Mouse (Mus musculus): ENCODE results near the gene Man2b1. TPM values are rescaled to one million over a fixed set of nuclear protein-coding genes. Genes with fewer than 3 reads are reported as not detected.

Gene Man2b1
- total RNA-seq (2015) (86.9 and 95.2 TPM in 2 replicates), total RNA-seq (2017) (60.2 and 69.6 TPM in 2 replicates)

GRCm38 (mm10) chr8:85083108-85083813 lies at the start of gene Man2b1:
Man2b1 (plus strand) TSS chr8:85083270.
- ATAC-seq (replicated peaks; ENCODE audit: poor library complexity), result peak; percentile 67

GRCm38 (mm10) chr8:85033867-85034266 lies 49.2 kb upstream of the Man2b1 start:
- ATAC-seq (replicated peaks; ENCODE audit: poor library complexity), result no peak

- ATAC-seq (replicated peaks; ENCODE audit: poor library complexity), result peak; percentile 26
Measured at GRCm38 (mm10) chr8:85034764-85035163, 48.3 kb upstream of the Man2b1 start.

GRCm38 (mm10) chr8:85035165-85035727 lies 47.8 kb upstream of the Man2b1 start:
- ATAC-seq (replicated peaks; ENCODE audit: poor library complexity), result no peak

- no peak for ATAC-seq (replicated peaks; ENCODE audit: poor library complexity)
Measured at GRCm38 (mm10) chr8:85035728-85036310, 47.3 kb upstream of the Man2b1 start.

- ATAC-seq (replicated peaks; ENCODE audit: poor library complexity), result peak; percentile 15; the same call in 1 of the 2 replicates
Measured at GRCm38 (mm10) chr8:85036381-85036717, 46.7 kb upstream of the Man2b1 start.

GRCm38 (mm10) chr8:85036718-85037365 lies 46.2 kb upstream of the Man2b1 start, which contains the start of gene Tnpo2:
Tnpo2 (plus strand) TSS chr8:85036915.
- peak; percentile 74 for ATAC-seq (replicated peaks; ENCODE audit: poor library complexity)

GRCm38 (mm10) chr8:85037366-85037680 lies 45.7 kb upstream of the Man2b1 start:
- peak; percentile 15 for ATAC-seq (replicated peaks; ENCODE audit: poor library complexity)

GRCm38 (mm10) chr8:85037681-85038531 lies 45.2 kb upstream of the Man2b1 start:
- peak; percentile 21; the same call in 1 of the 2 replicates for ATAC-seq (replicated peaks; ENCODE audit: poor library complexity)

- ATAC-seq (replicated peaks; ENCODE audit: poor library complexity), result no peak
Measured at GRCm38 (mm10) chr8:85043619-85044018, 39.5 kb upstream of the Man2b1 start.

GRCm38 (mm10) chr8:85057367-85057766 lies 25.7 kb upstream of the Man2b1 start:
- ATAC-seq (replicated peaks; ENCODE audit: poor library complexity), result no peak

GRCm38 (mm10) chr8:85059879-85060616 lies 23.0 kb upstream of the Man2b1 start, which contains the start of gene Fbxw9:
Fbxw9 (plus strand) TSS chr8:85060055.
- ATAC-seq (replicated peaks; ENCODE audit: poor library complexity), result peak; percentile 94

GRCm38 (mm10) chr8:85062603-85063002 lies 20.5 kb upstream of the Man2b1 start:
- no peak for ATAC-seq (replicated peaks; ENCODE audit: poor library complexity)

GRCm38 (mm10) chr8:85065213-85065612 lies 17.9 kb upstream of the Man2b1 start:
- no peak for ATAC-seq (replicated peaks; ENCODE audit: poor library complexity)

- no peak for ATAC-seq (replicated peaks; ENCODE audit: poor library complexity)
Measured at GRCm38 (mm10) chr8:85067155-85067554, 15.9 kb upstream of the Man2b1 start.

GRCm38 (mm10) chr8:85067982-85068381 lies 15.1 kb upstream of the Man2b1 start, which contains the start of gene Gm5741:
Gm5741 (minus strand) TSS chr8:85067982.
- ATAC-seq (replicated peaks; ENCODE audit: poor library complexity), result no peak

- ATAC-seq (replicated peaks; ENCODE audit: poor library complexity), result 0 out of 2 replicates have a peak, but pooled peaks have one; percentile 2
Measured at GRCm38 (mm10) chr8:85071041-85071440, 12.0 kb upstream of the Man2b1 start.

GRCm38 (mm10) chr8:85071514-85072281 lies 11.4 kb upstream of the Man2b1 start, which contains the start of gene Dhps:
Dhps (plus strand) TSS chr8:85071757.
- ATAC-seq (replicated peaks; ENCODE audit: poor library complexity), result peak; percentile 89

- no peak for ATAC-seq (replicated peaks; ENCODE audit: poor library complexity)
Measured at GRCm38 (mm10) chr8:85072364-85072929, 10.6 kb upstream of the Man2b1 start.
